Mouse (Mus musculus) mature B cell (primary cell): ENCODE results near the gene Ifnk.

Experiments used
- in situ Hi-C: fragments of 300-500 bp; cut with MboI; formaldehyde crosslinking; loops from 2 replicates; pipeline ENCODE4 v1.14.3; 2019

Ifnk gene

GRCm38 (mm10) chr4:35151756-35152155, at the start of gene Ifnk:
Gene Ifnk, plus strand, starts transcription at chr4:35152056.
- in situ Hi-C loops, result loop anchor here (25.0 kb wide), 1 partner anchor 164 kb away; no protein-coding TSS in a partner anchor

- in situ Hi-C loops, result no loop called here
These were observed 46.6 kb upstream of the Ifnk start for GRCm38 (mm10) chr4:35105115-35105773.

- in situ Hi-C loops, result no loop called here
These were observed 39.4 kb upstream of the Ifnk start for GRCm38 (mm10) chr4:35112452-35112851.

GRCm38 (mm10) chr4:35113516-35114248, 38.2 kb upstream of the Ifnk start:
- in situ Hi-C loops, result no loop called here

- in situ Hi-C loops, result no loop called here
These were observed 36.9 kb upstream of the Ifnk start for GRCm38 (mm10) chr4:35114950-35115349.

GRCm38 (mm10) chr4:35115933-35116332, 35.9 kb upstream of the Ifnk start:
- in situ Hi-C loops, result no loop called here

GRCm38 (mm10) chr4:35117144-35117543, 34.7 kb upstream of the Ifnk start:
- in situ Hi-C loops, result no loop called here

GRCm38 (mm10) chr4:35118851-35119250, 33.0 kb upstream of the Ifnk start:
- in situ Hi-C loops, result no loop called here

GRCm38 (mm10) chr4:35120159-35120558, 31.7 kb upstream of the Ifnk start:
- in situ Hi-C loops, result no loop called here

- in situ Hi-C loops, result no loop called here
These were observed 31.3 kb upstream of the Ifnk start for GRCm38 (mm10) chr4:35120575-35120974.

GRCm38 (mm10) chr4:35121060-35121459, 30.8 kb upstream of the Ifnk start:
- in situ Hi-C loops, result no loop called here

- in situ Hi-C loops, result no loop called here
These were observed 28.8 kb upstream of the Ifnk start for GRCm38 (mm10) chr4:35123087-35123486.

- in situ Hi-C loops, result no loop called here
These were observed 27.8 kb upstream of the Ifnk start for GRCm38 (mm10) chr4:35124027-35124426.

- in situ Hi-C loops, result no loop called here
These were observed 26.5 kb upstream of the Ifnk start for GRCm38 (mm10) chr4:35125299-35125777.

GRCm38 (mm10) chr4:35126776-35127175, 25.1 kb upstream of the Ifnk start:
- in situ Hi-C loops, result no loop called here

GRCm38 (mm10) chr4:35127759-35128158, 24.1 kb upstream of the Ifnk start:
- in situ Hi-C loops, result no loop called here

- in situ Hi-C loops, result no loop called here
These were observed 21.4 kb upstream of the Ifnk start for GRCm38 (mm10) chr4:35130411-35130948.

GRCm38 (mm10) chr4:35131592-35131991, 20.3 kb upstream of the Ifnk start:
- in situ Hi-C loops, result no loop called here

GRCm38 (mm10) chr4:35133411-35133810, 18.4 kb upstream of the Ifnk start:
- in situ Hi-C loops, result no loop called here

GRCm38 (mm10) chr4:35134846-35135611, 16.8 kb upstream of the Ifnk start:
- in situ Hi-C loops, result no loop called here

GRCm38 (mm10) chr4:35135806-35136205, 16.1 kb upstream of the Ifnk start:
- in situ Hi-C loops, result no loop called here

GRCm38 (mm10) chr4:35136996-35137395, 14.9 kb upstream of the Ifnk start:
- in situ Hi-C loops, result no loop called here
